Mouse (Mus musculus) heart, embryonic 14.5 days (tissue): Measurements from ENCODE around the gene Mrpl44. TPM values are rescaled to one million over a fixed set of nuclear protein-coding genes. Genes with fewer than 3 reads are reported as not detected.

Experiments used
- ATAC-seq: fragments of 200-750 bp; cut with Nextera tagmentation; 2 replicates; pipeline ENCODE4 v1.8.0; 2017; ENCODE audit warnings: low read depth, moderate TSS enrichment; ENCODE audit not compliant: insufficient number of reproducible peaks, insufficient read depth, low FRiP score
- H3K27ac ChIP-seq, 2 experiments: fragments of 200-500 bp in 1 of 2; fragments of 300-500 bp in 1 of 2; sonication (generic) in 1 of 2; replicated peaks in 1 of 2; 2 replicates each; pipeline ENCODE4 v1.5.1; 2012 to 2014; ENCODE audit warnings: low read depth in 2 of 2, low read length in 2 of 2, control low read depth in 1 of 2, mild to moderate bottlenecking in 1 of 2, mixed read lengths in 1 of 2; ENCODE audit not compliant: control insufficient read depth in 1 of 2, insufficient read depth in 1 of 2
- H3K27me3 ChIP-seq: fragments of 300-500 bp; sonication (generic); 2 replicates; pipeline ENCODE4 v1.6.1; 2014; ENCODE audit warnings: mild to moderate bottlenecking, low read length, control low read depth; ENCODE audit not compliant: control insufficient read depth, insufficient read depth
- H3K36me3 ChIP-seq: fragments of 300-500 bp; sonication (generic); 2 replicates; pipeline ENCODE4 v1.6.1; 2014; ENCODE audit warnings: mild to moderate bottlenecking, control low read depth, low read length, mixed read lengths; ENCODE audit not compliant: control insufficient read depth, insufficient read depth
- H3K4me1 ChIP-seq, 2 experiments: fragments of 200-500 bp in 1 of 2; fragments of 300-500 bp in 1 of 2; sonication (generic) in 1 of 2; 2 replicates each; pipeline ENCODE4 v1.6.1; 2012 to 2014; ENCODE audit warnings: low read length in 2 of 2, control low read depth in 1 of 2, mixed read lengths in 1 of 2; ENCODE audit not compliant: control insufficient read depth in 2 of 2, insufficient read depth in 2 of 2
- H3K4me2 ChIP-seq: fragments of 300-500 bp; sonication (generic); 2 replicates; pipeline ENCODE4 v1.6.1; 2014; ENCODE audit warnings: mild to moderate bottlenecking, low read length
- H3K4me3 ChIP-seq, 2 experiments: fragments of 200-500 bp in 1 of 2; fragments of 300-500 bp in 1 of 2; sonication (generic) in 1 of 2; 2 replicates each; pipeline ENCODE4 v1.5.1; 2012 to 2014; ENCODE audit warnings: low read length in 2 of 2, mild to moderate bottlenecking in 2 of 2, control low read depth in 1 of 2, low read depth in 1 of 2, moderate library complexity in 1 of 2; ENCODE audit not compliant: control insufficient read depth in 1 of 2, insufficient read depth in 1 of 2
- H3K9ac ChIP-seq: fragments of 300-500 bp; sonication (generic); 2 replicates; pipeline ENCODE4 v1.6.1; 2014; ENCODE audit warnings: mild to moderate bottlenecking, low read length
- H3K9me3 ChIP-seq: fragments of 300-500 bp; sonication (generic); 2 replicates; pipeline ENCODE4 v1.6.1; 2016; ENCODE audit warnings: low read length, control low read depth; ENCODE audit not compliant: control insufficient read depth
- WGBS: fragments of 180-500 bp; shearing (Covaris S2); extraction: QIAGEN DNeasy Blood & Tissue Kit; methylation state at CpG from one replicate; pipeline ENCODE4 v1.1.7; 2014; 5-methylcytosine and 5-hydroxymethylcytosine counted together
- polyA plus RNA-seq: library from polyadenylated mRNA; unstranded; fragments of >200 nt; fragmentation: Nextera tagmentation; extraction: Ambion mirVana; gene quantifications from 2 replicates; pipeline ENCODE4 v1.2.1, GENCODE M21; 2014

Gene Mrpl44
- polyA plus RNA-seq, 1 experiment from 2014 or later: 45.6 TPM

GRCm38 (mm10) chr1:79786267-79786927 lies 10.6 kb downstream of the Mrpl44 start:
- H3K4me1 ChIP-seq: 0 out of 4 replicates have a peak, but pooled peaks cover 0 to 5% of the 10 kb centered on the region in 2 experiments
- peaks cover 20% of the 10 kb centered on the region for H3K36me3 ChIP-seq
- H3K4me2 ChIP-seq: no peak overlapping the region
- H3K9ac ChIP-seq: no peak overlapping the region
- WGBS: 60% methylated on average over 7 of the region's 7 CpGs
- no peaks in the 10 kb centered on the region for H3K27me3 ChIP-seq
- H3K4me3 ChIP-seq: no peak overlapping the region
- no peak overlapping the region for H3K27ac ChIP-seq
- H3K9me3 ChIP-seq: no peaks in the 10 kb centered on the region
- ATAC-seq: no peak

- peaks cover 0 to 5% of the 10 kb centered on the region in 2 experiments; a peak in 1 of 4 replicates for H3K4me1 ChIP-seq
- H3K4me3 ChIP-seq: no peak overlapping the region
- no peak overlapping the region for H3K27ac ChIP-seq
- H3K4me2 ChIP-seq: no peak overlapping the region
- WGBS: 40% methylated on average over 3 of the region's 3 CpGs
- no peak overlapping the region for H3K9ac ChIP-seq
- H3K36me3 ChIP-seq: peaks cover 21% of the 10 kb centered on the region; the same call in 1 of the 2 replicates
- H3K27me3 ChIP-seq: no peaks in the 10 kb centered on the region
- no peak for ATAC-seq
- no peaks in the 10 kb centered on the region for H3K9me3 ChIP-seq
Measured at GRCm38 (mm10) chr1:79797084-79797483, 21.3 kb downstream of the Mrpl44 start.

GRCm38 (mm10) chr1:79802858-79803427 lies 27.1 kb downstream of the Mrpl44 start:
- H3K4me3 ChIP-seq: no peak overlapping the region
- H3K4me2 ChIP-seq: no peak overlapping the region
- peaks cover 9 to 10% of the 10 kb centered on the region in 2 experiments for H3K4me1 ChIP-seq
- H3K27ac ChIP-seq: no peak overlapping the region
- WGBS: 54% methylated on average over 11 of the region's 11 CpGs
- H3K27me3 ChIP-seq: no peaks in the 10 kb centered on the region
- no peak for ATAC-seq
- H3K36me3 ChIP-seq: peaks cover 15% of the 10 kb centered on the region; the same call in 1 of the 2 replicates
- no peak overlapping the region for H3K9ac ChIP-seq
- no peaks in the 10 kb centered on the region for H3K9me3 ChIP-seq

GRCm38 (mm10) chr1:79803614-79804013 lies 27.8 kb downstream of the Mrpl44 start:
- no peak for ATAC-seq
- no peaks in the 10 kb centered on the region for H3K9me3 ChIP-seq
- H3K27me3 ChIP-seq: no peaks in the 10 kb centered on the region
- WGBS: 80% methylated on average over 7 of the region's 7 CpGs
- H3K4me1 ChIP-seq: peaks cover 9 to 10% of the 10 kb centered on the region in 2 experiments
- no peak overlapping the region for H3K4me2 ChIP-seq
- no peak overlapping the region for H3K4me3 ChIP-seq
- H3K9ac ChIP-seq: no peak overlapping the region
- peaks cover 15% of the 10 kb centered on the region; the same call in 1 of the 2 replicates for H3K36me3 ChIP-seq
- no peak overlapping the region for H3K27ac ChIP-seq

GRCm38 (mm10) chr1:79806865-79807264 lies 31.0 kb downstream of the Mrpl44 start:
- Histone ChIP-seq H3K4me2 (no peak overlapping the region; the same call in 1 of the 2 replicates), H3K36me3 (0 out of 2 replicates have a peak, but pooled peaks cover 6% of the 10 kb centered on the region), H3K27me3 (no peaks in the 10 kb centered on the region), H3K27ac (no peak overlapping the region), H3K9me3 (no peaks in the 10 kb centered on the region), H3K4me1 (peaks cover 12 to 20% of the 10 kb centered on the region in 2 experiments), H3K9ac (no peak overlapping the region), H3K4me3 (no peak overlapping the region)
- no peak for ATAC-seq
- WGBS: 25% methylated on average over 5 of the region's 5 CpGs

- Histone ChIP-seq H3K4me2 (no peak overlapping the region), H3K9me3 (no peaks in the 10 kb centered on the region), H3K27me3 (no peaks in the 10 kb centered on the region), H3K9ac (no peak overlapping the region), H3K4me1 (peaks cover 8 to 20% of the 10 kb centered on the region in 2 experiments), H3K4me3 (no peak overlapping the region), H3K27ac (no peak overlapping the region), H3K36me3 (0 out of 2 replicates have a peak, but pooled peaks cover 3% of the 10 kb centered on the region)
- no peak for ATAC-seq
- 81% methylated on average over 3 of the region's 3 CpGs for WGBS
Measured at GRCm38 (mm10) chr1:79809447-79809846, 33.6 kb downstream of the Mrpl44 start.

GRCm38 (mm10) chr1:79815446-79815845 lies 39.6 kb downstream of the Mrpl44 start:
- Histone ChIP-seq H3K9me3 (no peaks in the 10 kb centered on the region), H3K4me2 (no peak overlapping the region), H3K4me3 (no peak overlapping the region), H3K4me1 (peaks cover 4 to 6% of the 10 kb centered on the region in 2 experiments; a peak in 3 of 4 replicates), H3K27ac (no peak overlapping the region), H3K36me3 (peaks cover 9% of the 10 kb centered on the region; the same call in 1 of the 2 replicates), H3K27me3 (no peaks in the 10 kb centered on the region), H3K9ac (no peak overlapping the region)
- ATAC-seq: no peak
- WGBS: 89% methylated on average over 3 of the region's 3 CpGs
